Mouse (Mus musculus): ENCODE measurements around the gene Lrrc8b. TPM values are rescaled to one million over a fixed set of nuclear protein-coding genes. Genes with fewer than 3 reads are reported as not detected.
A peak's percentile ranks its signal among the peaks of the same experiment; 100 is the strongest.

Gene Lrrc8b
- polyA plus RNA-seq, 1 experiment = 0.21 TPM

GRCm38 (mm10) chr5:105527477-105528331, 112.1 kb downstream of the Lrrc8b start:
- peaks cover 76% of the 10 kb centered on the region for H3K4me1 ChIP-seq (ENCODE audit: control insufficient read depth)
- no peaks in the 10 kb centered on the region for H3K27me3 ChIP-seq (ENCODE audit: control insufficient read depth)
- no peak for TF ChIP-seq GATA1 (IDR thresholded peaks at IDR 0.05; ENCODE audit: low read length)
- no peak for TF ChIP-seq TAL1 (IDR thresholded peaks at IDR 0.05; ENCODE audit: low read length)
- peak overlapping the region; percentile 27 for H3K4me3 ChIP-seq (replicated peaks)
- peaks cover 96% of the 10 kb centered on the region for H3K36me3 ChIP-seq (ENCODE audit: control insufficient read depth)
- H3K9me3 ChIP-seq (ENCODE audit: control insufficient read depth, low read length) = no peaks in the 10 kb centered on the region

- Histone ChIP-seq H3K4me3 (replicated peaks) (no peak overlapping the region), H3K36me3 (ENCODE audit: control insufficient read depth) (peaks cover 90% of the 10 kb centered on the region), H3K9me3 (ENCODE audit: control insufficient read depth, low read length) (no peaks in the 10 kb centered on the region), H3K27me3 (ENCODE audit: control insufficient read depth) (no peaks in the 10 kb centered on the region), H3K4me1 (ENCODE audit: control insufficient read depth) (peaks cover 55% of the 10 kb centered on the region)
- no peak for TF ChIP-seq GATA1 (IDR thresholded peaks at IDR 0.05; ENCODE audit: low read length)
- no peak for TF ChIP-seq TAL1 (IDR thresholded peaks at IDR 0.05; ENCODE audit: low read length)
Observed at GRCm38 (mm10) chr5:105530576-105530975, 115.0 kb downstream of the Lrrc8b start.

GRCm38 (mm10) chr5:105535186-105535585, 119.6 kb downstream of the Lrrc8b start:
- TF ChIP-seq GATA1 (IDR thresholded peaks at IDR 0.05; ENCODE audit: low read length) = no peak
- TF ChIP-seq TAL1 (IDR thresholded peaks at IDR 0.05; ENCODE audit: low read length) = no peak
- H3K36me3 ChIP-seq (ENCODE audit: control insufficient read depth) = peaks cover 82% of the 10 kb centered on the region

GRCm38 (mm10) chr5:105536172-105536571, 120.6 kb downstream of the Lrrc8b start:
- Histone ChIP-seq H3K36me3 (ENCODE audit: control insufficient read depth) (peaks cover 82% of the 10 kb centered on the region), H3K4me1 (ENCODE audit: control insufficient read depth) (peaks cover 27% of the 10 kb centered on the region), H3K27me3 (ENCODE audit: control insufficient read depth) (no peaks in the 10 kb centered on the region), H3K4me3 (replicated peaks) (no peak overlapping the region), H3K9me3 (ENCODE audit: control insufficient read depth, low read length) (no peaks in the 10 kb centered on the region; the same call in 1 of the 2 replicates)
- TF ChIP-seq TAL1 (IDR thresholded peaks at IDR 0.05; ENCODE audit: low read length) (no peak), GATA1 (IDR thresholded peaks at IDR 0.05; ENCODE audit: low read length) (no peak)

More at GRCm38 (mm10) chr5:105535186-105535585, 119.6 kb downstream of the Lrrc8b start:
- Histone ChIP-seq H3K9me3 (ENCODE audit: control insufficient read depth, low read length) (no peaks in the 10 kb centered on the region; the same call in 1 of the 2 replicates), H3K27me3 (ENCODE audit: control insufficient read depth) (no peaks in the 10 kb centered on the region), H3K4me3 (replicated peaks) (no peak overlapping the region), H3K4me1 (ENCODE audit: control insufficient read depth) (peaks cover 29% of the 10 kb centered on the region)

GRCm38 (mm10) chr5:105537101-105537723, 121.6 kb downstream of the Lrrc8b start:
- TF ChIP-seq TAL1 (IDR thresholded peaks at IDR 0.05; ENCODE audit: low read length) (no peak), GATA1 (IDR thresholded peaks at IDR 0.05; ENCODE audit: low read length) (no peak)
- Histone ChIP-seq H3K36me3 (ENCODE audit: control insufficient read depth) (peaks cover 81% of the 10 kb centered on the region), H3K4me3 (replicated peaks) (no peak overlapping the region), H3K9me3 (ENCODE audit: control insufficient read depth, low read length) (no peaks in the 10 kb centered on the region; the same call in 1 of the 2 replicates), H3K27me3 (ENCODE audit: control insufficient read depth) (no peaks in the 10 kb centered on the region), H3K4me1 (ENCODE audit: control insufficient read depth) (peaks cover 25% of the 10 kb centered on the region)

Other genes with a start within 250 kb of the Lrrc8b start
- not detected in 2 replicates for gene Gbp10, start 176.2 kb upstream of the Lrrc8b start, polyA plus RNA-seq (2012)
- gene Gm43302, start 122.1 kb upstream of the Lrrc8b start, polyA plus RNA-seq (2012) = 0.01 TPM in 1 of 2 replicates, not detected in the other
- not detected in 2 replicates for gene Gbp6, start 122.1 kb upstream of the Lrrc8b start, polyA plus RNA-seq (2012)
- gene Lrrc8c, start 103.6 kb downstream of the Lrrc8b start, polyA plus RNA-seq (2012) = 7.9 and 11.3 TPM in 2 replicates